Mouse (Mus musculus): ENCODE data around the gene Slc37a1.
A peak's percentile ranks its signal among the peaks of the same experiment; 100 is the strongest.

Gene Slc37a1

DNA sequence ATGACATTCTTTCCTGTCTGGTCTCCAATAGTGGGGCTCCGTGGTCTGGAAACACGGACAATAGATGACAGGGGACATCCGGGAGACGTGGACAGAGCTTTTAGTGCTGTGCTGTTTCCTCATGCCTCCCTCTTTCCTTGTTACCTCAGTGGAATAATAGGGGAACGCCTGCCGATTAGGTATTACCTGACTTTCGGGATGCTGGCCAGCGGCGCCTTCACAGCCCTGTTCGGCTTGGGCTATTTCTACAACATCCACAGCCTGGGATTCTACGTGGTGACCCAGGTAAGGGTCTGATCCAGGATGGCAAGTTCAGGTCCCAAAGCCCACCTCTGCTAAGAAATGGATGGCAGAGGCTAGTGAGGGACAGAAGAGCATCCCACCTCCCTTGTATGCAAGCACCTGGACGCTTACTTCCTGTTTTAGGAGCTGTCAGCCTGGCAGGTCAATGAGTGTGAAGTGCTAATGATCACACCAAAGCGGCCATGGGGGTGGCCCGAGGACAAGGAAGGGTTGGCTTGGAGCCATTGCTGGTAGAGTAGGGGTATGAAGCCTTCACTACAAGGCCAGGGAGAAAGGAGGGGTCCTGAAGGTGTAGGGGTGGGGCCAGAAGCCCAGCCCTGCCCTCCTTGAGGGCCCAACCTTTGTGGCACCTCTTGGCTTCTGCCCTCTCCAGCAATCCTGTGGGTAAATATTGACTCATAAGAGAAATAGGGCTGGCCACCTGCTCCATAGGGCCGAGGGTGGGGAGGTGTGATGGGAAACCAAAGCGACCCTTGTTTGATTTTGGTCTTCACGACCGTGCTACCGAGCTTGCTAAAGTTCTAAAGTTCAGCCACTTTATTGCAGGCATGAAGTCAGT is 32.5 kb downstream of the Slc37a1 start:
- no peak for DNase-seq (ENCODE audit: low read depth)

DNA sequence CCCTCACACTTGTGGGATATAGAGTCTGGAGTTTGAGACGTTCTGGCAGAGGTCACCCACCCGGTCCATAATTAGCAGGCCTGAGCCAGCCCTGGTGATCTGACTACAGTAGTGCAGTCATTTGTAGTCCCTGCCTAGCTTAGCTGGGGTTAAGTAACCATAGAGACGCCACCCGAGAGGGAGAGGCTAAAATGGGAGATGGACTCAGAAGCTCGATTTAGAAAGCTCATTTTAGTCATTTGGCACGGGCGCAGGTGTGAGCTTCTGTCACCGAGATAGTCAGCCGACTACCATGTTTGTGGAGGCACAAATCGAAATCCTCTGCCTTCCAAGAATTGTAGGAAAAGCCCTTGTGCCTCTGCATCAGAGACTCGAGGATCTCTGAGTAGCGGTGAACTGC is 34.8 kb downstream of the Slc37a1 start:
- no peak for DNase-seq (ENCODE audit: low read depth)

DNA sequence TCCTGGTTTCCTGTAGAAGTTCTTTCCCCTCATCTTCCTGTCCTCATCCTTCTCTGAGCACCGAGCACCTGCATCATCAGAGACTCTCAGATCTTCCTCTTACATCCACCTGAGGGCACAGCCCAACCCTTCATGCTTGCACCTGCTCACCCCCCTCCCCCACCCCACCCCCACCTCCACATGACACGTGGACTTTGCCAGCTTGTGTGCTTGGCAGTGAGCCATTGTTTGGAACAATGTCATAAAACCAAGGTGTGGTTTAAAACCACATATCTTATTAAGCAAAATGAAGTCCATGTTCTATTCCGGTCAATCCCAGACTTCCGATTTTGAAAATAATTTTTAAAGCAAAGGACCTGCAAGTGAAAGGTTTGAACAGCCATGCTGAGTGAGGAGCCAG is 35.9 kb downstream of the Slc37a1 start:
- DNase-seq (ENCODE audit: low read depth) = no peak

DNA sequence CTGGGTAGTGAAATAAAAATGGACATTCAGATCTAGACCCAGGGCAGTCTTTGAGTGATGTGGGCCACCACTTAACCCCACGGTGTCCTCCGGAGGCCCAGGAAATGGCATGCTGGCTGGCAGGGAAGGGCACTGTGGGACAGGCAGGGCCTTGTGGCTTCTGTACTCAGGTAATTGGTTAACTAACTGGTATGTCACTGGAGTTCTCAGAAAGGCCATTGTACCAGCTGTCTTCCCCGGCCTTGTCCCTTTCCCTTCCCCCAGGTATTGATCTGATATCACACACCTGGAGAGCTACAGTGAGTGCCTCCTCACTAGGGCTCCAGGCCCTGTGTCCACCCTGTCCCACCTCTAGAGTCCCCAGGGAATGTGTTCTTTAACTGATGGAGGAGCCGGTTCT is 36.8 kb downstream of the Slc37a1 start:
- no peak for DNase-seq (ENCODE audit: low read depth)

DNA sequence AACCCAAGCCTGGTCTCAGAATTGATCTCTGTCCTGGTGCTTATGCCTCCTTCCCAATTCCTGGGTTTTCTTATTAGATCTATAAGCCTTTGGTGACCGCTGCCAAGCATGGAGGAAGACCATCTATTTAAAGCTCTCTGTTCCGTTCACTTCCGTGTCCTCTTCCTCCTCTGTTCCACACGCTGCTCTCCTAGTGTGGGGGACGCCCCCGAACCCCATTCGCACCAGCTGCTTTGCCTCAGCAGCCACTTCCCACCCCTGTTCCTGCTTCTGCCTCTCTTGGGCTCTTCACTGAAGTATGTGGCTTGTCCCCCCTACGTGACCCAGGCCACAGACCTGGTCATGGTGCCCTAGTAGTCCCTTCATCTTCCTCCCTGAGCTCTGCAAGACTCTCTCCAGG is 37.6 kb downstream of the Slc37a1 start:
- no peak for DNase-seq (ENCODE audit: low read depth)

DNA sequence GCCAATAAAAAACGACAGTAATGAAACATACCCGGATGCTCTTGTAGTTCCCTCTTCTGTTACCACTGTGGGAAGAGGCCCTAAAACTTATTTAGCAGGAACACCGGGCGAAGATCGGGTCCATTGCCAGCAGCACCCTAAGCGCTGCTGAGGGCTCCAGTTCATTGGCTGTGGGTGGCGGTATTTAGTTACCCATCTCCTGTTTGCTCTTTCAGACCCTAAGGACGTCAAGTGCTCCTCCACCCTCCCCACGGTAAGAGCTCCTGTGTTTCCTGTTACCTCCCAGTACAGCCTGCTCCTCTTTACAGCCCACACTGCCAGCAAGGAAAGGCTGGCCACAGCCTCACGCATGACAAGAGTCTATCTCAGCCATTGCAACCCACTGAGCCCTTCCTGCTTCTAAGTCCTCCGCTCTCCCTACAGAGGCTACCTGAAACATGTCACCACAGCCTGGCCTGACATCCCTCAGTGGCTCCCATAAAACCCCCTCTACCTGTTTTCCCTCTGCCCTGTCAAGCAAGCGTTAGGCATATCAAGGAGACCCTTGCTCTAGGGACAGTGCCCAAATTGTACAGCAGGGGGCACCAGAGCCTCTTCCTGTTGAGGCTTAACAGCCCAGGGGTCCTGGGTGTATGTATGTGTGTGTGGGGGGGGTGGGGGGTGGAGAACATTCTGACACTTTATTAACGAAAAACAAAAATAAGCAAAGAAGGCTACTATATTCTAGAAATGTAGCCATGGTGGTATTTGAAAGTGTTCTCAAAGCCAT is 39.0 kb downstream of the Slc37a1 start:
- DNase-seq (ENCODE audit: low read depth) = peak; percentile 28

DNA sequence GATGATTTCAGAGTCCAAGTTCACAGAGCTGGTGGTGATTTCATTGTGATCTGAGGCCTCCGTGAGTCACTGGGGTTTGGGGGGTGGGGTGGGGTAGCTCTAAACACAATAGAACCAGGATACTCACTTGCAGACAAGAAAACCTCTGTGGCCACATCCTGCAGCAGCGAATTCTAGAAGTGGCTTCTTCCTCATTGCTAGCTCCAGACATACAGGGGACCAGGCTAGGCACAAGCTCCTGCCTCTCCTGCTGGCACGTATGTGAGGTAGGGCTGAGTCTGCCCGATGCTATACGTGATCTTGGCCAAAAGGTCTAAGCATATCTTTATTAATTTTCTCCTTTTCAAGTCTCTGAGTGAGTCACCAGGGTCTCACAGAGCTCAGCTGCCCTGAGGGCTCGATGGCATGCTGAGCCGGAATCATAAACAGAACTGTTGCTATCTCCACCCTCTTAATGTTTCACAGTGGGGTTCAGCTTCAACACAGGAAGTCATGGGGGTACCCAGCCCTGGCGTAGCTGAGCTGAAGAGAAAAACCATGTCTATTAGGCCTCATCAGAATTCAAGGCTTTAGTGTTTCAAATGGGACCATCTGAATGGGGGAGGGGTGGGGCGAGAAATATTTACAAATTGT is 39.7 kb downstream of the Slc37a1 start:
- no peak for DNase-seq (ENCODE audit: low read depth)

DNA sequence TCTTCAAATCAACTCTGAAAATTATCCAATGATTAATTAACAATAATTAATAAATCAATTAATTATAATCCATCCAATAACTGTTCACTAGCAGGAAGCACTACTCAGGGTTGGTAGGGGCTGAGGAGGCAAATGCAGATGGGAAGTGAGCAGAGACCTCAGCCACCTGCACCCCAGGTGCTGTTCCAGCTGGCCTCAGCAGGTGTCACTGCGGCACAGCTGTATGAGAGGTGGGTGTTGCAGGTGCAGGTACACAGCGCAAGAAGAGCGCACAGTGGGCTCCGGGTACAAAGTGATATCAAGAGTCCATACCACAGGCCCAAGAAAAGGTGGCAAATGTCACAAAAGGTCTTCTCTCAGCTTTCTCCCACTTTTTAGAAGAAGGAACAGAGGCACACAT is 41.9 kb downstream of the Slc37a1 start:
- DNase-seq (ENCODE audit: low read depth) = no peak

DNA sequence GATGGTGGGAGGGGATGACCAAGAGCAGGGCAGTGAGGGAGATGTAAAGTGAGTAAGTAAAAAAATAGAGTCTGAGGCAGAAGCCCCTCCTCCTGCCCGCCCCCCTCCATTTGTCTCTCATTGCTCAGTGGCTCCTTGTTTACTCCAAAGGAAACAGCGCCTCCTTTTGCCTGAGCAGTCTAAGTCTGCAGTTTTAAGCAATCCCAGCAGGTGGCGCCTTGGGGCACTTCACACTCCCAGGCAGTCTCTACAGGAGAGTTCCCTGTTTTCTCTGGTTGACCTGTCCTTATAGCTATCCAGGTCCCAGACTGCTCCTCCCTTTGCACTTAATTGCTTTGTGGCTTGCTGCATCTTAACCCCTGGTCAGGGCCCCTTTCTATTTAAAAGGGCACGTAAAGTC is 44.0 kb downstream of the Slc37a1 start:
- peak; percentile 55 for DNase-seq (ENCODE audit: low read depth)

DNA sequence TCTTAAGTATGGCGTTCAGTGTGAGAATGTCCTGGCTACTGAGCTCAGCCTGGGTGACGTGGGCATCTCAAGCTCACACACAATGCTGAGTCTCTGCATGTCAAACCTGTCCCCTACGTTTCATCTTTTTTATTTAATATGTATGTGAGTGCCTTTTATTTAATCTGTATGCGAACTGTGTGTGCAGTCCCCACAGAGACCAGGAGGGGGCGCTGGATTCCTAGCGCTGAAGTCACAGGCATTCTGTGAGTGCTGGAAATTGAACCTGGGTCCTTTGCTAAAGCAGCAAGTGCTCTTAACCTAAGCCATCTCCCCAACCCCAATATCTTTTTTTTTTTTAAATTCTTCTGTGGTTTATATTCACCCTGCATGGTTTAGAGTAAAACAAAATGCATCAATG is 44.7 kb downstream of the Slc37a1 start:
- no peak for DNase-seq (ENCODE audit: low read depth)

DNA sequence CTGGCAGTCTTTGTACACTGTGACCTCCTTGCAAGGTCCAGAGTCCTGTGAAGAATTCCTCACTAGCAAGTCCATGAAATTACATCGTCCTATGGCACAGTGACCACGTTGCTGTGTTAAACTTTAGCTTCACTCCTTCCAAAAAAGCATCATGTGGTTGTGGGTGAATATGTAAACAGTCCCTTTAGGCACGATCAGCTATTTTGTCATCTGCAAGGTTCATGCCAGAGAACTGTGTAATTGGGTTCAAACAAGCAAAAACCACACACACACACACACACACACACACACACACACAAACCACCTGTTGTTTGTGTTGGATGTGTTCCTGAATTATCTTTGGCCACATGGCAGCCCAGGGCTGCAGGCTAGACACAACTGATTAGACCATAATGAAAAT is 45.3 kb downstream of the Slc37a1 start:
- DNase-seq (ENCODE audit: low read depth) = no peak

DNA sequence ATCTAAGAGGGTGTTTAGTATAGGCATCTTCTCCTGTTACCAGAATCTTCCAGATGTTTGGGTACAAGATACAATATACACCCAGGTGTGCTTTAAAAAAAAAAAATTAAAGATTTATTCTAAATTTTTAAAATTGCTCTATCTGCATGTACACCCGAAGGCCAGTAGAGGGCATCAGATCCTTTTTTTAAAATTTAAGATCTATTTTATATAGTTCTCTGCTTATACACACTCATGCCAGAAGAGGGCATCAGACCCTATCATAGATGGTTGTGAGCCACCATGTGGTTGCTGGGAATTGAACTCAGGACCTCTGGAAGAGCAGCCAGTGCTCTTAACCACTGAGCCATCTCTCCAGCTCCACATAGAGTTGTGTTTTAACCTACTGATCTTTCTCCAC is 45.7 kb downstream of the Slc37a1 start:
- peak; percentile 39 for DNase-seq (ENCODE audit: low read depth)

DNA sequence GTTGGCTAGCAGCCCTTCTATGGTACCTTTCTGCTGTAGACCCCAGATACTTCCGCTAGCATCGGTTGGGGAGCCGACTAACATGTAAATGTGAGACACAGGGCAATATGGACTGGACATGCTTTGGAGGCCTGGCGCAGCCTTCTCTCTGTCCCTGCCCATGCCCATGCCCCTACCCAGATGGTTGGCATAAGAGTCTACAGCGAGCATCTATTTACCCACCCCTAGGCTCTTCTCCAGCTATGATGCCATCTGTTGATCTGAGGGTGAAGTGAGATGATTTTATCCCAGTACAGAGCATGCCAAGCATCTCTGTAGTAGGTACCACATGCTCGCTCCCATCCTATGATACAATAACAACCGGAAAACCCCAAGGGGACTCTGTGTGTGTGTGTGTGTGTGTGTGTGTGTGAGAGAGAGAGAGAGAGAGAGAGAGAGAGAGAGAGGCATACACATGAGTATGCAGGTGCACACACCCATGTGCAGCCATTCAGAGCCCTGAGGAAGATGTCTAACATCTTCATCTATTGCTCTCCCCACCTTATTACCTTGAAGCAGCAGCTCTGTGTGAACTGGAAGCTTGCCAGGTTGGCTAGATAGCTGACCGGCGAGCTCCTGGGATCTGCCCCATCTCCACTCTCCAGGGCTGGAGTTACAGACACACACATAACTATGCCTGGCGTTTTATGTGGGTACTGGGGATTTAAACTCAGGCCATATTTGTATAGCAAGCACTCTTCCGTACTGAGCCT is 48.1 kb downstream of the Slc37a1 start:
- no peak for DNase-seq (ENCODE audit: low read depth)

DNA sequence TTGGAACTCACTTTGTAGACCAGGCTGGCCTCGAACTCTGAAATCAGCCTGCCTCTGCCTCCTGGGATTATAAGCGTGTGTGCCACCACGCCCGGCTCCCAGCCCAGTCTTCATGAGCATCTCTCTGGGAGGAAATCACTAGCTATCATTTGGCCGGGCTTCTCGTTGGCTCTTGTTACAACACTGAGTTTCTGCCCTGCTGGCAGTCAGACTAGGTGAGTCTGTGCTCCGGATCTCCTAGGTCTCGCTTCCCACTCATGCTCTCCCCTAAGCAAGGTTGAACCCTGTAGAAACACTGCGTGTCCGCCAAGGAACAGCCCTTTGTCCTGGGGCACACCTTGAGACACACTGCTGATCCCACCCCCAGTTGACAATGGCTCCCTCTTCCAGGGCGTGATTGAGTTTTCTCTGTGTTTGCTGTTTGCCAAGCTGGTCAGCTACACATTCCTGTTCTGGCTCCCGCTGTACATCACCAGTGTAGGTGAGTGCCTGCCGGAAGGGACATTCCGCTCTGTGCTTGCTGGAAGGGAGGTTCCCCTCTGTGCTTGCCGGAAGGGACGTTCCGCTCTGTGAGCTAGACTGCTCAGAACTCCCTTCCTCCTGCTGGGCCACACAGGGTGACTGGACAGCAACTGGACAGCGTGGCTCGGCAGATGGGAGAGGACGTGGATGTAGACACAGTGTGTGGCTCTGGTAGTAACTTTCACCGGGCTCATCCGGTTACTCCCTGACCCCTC is 48.9 kb downstream of the Slc37a1 start:
- no peak for DNase-seq (ENCODE audit: low read depth)

DNA sequence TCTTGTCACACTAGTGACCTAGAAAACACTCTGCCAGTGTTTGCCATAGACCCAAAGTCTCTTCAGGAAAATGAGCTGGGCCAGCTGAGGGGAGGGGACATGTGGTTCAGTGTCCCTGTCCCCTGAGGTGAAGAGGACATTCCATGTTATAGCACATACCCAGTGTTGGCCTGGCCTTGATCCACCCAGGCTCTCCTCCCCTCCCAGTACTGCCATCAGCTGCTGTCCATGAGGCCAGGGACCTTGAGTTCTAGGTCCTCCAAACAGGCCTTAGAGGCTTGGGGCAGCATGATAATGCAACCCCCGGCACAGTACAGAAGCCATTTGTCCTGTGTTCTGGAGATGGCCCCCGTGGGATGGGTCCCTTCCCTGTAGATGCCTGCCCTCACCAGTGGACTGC is 53.2 kb downstream of the Slc37a1 start:
- DNase-seq (ENCODE audit: low read depth) = no peak

DNA sequence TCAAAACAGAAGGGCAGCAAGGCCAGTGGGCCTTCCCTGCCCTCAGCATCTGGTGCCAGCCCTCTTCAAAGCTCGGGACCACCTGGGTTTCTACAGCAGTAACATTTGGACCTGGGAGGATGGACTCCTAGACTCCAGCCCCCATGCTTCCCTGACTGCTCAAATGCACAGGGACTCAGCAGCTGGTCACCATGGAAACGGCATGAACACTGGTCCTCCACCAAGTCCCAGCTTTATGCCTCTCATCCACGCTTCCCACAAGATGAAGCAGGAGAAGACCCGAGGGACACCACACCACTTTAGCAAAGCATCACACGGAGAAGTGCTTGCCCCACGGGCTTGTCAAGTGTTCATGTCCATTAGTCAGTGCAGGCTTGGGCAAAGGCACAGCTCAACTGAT is 55.6 kb downstream of the Slc37a1 start:
- DNase-seq (ENCODE audit: low read depth) = no peak

DNA sequence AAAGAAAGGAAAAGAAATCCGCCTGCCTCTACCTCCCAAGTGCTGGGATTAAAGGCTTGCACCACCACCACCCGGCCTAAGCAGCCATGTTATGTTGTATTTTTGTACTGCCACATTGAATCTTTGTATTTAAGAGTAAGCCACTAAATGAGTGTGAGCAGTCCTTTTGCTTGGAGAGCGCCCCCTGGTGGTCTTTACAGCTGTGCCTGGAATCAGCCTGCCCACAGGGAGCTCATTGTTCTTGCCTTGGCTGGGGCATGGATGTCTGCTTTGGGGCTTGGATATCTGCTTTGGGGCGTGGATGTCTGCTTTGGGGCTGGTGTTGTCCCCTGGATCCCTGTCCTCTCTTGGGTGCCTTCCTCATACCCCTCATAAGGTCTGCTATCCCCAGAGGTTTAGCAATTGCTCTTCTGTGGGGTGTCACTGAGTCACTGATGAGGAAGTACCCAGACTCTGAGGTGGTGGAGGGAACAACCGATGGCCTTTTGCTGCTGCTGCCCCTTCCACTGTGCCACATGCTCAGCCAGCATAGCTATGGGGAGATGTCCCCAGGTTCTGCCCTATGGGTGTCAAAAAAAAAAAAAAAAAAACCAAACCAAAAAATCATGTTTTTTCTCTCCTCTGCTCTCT is 57.7 kb downstream of the Slc37a1 start:
- DNase-seq (ENCODE audit: low read depth) = peak; percentile 79

DNA sequence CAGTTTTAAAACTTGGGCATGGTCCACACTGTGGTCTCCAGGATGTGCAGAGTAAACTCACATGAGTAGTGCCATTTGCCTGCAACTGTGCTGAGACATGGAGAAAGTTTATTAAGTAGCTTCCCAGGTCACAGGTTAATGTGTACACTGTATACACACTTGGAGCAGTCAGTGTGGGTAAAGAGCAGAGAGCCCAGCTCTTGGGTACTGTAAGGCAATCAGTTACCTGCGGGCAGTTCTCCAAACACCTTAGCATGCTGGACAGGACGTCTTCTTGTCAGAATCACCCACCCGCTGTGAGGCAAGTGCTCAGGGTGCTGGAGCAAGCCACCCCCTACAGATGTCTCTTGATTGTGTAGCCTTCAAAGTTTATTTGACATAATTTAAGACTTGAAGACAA is 58.2 kb downstream of the Slc37a1 start:
- DNase-seq (ENCODE audit: low read depth) = no peak

DNA sequence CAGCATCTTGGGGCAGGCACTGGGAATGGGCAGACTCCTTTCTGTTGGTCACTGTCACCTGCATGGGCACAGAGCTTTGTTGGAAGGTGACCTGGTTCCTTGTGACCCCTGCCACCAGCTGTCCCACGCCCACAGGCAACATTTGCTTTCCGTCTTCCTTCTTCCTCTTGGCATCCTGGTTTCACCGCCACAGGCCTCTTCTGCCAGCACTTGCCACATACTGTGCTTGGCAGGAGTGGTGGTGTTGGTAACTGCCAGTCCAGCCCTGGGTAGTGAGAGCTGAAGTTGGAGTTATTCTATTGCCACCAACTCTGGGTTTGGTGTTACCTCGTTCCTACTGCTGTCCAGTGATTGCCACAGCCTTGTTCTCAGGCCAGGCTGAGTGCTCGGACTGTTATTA is 61.5 kb downstream of the Slc37a1 start:
- DNase-seq (ENCODE audit: low read depth) = no peak

DNA sequence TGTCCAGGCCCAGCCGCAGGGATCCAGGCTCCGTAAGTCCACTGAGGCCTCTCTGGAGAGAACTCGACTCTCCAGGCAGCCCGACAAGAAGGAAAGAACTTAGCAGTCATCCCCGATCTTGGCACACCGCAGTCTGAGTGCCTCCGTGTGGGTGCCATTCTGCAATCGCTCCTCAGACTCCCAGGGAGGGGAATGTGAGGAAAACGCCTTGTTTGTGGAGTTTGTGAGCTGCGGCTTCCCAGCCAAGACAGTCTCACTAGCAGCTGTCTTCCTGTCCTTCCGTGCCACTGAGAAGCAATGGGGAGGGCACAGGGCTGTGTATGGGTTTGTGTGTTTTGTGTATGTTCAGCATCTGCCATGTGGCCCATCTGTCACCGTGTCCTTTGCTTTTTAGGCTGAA is 62.8 kb downstream of the Slc37a1 start:
- DNase-seq (ENCODE audit: low read depth) = no peak

DNA sequence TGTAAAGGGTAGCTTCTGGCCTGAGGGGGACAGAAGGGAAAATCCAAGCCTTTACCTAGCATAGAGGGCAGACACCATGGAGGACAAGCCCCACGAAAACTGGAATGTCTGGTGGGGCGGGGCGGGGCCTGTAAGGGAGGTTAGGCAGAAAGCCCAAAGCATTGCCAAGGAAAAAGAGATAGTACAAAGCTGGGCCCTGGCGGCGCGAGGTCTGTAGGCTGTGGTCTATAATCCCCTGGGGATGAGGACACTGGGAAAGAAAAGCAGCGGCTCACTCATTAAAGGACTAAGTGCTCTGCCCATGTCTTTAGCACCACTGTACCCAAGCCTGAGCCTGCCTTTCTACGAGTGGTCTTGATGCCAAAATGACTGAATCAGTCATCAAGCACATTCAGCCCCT is 65.4 kb downstream of the Slc37a1 start:
- no peak for DNase-seq (ENCODE audit: low read depth)

Data from NIH3T3 (cell line).